Mouse (Mus musculus): Measurements from ENCODE around the gene Vamp9.

The Vamp9 gene

GRCm38 (mm10) chr5:99941776-99942502 lies 35.9 kb downstream of the Vamp9 start:
- DNase-seq (ENCODE audit: low read depth, low spot score): no peak

DNA sequence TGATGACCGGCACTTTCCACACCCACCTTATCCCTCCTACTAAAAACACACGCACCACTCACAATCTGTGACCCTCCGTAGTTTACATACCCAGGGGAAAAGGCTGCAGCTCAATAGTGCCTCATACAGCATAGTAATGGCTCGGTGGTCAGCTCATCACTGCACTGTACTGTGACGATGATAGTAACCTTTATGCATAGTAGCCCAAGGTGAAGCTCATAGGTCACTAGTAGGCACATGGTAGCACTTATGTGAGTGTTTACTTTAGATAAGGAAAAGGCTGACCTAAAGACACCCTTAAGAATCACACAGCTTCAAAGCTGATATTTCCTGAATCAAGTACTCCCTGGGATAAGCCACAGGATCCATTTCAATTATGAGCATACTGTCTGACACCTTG lies 46.5 kb downstream of the Vamp9 start:
- no peak for DNase-seq (ENCODE audit: low read depth, low spot score)

- DNase-seq (ENCODE audit: low read depth, low spot score): no peak
These were observed 47.8 kb downstream of the Vamp9 start for GRCm38 (mm10) chr5:99953883-99954282.

DNA sequence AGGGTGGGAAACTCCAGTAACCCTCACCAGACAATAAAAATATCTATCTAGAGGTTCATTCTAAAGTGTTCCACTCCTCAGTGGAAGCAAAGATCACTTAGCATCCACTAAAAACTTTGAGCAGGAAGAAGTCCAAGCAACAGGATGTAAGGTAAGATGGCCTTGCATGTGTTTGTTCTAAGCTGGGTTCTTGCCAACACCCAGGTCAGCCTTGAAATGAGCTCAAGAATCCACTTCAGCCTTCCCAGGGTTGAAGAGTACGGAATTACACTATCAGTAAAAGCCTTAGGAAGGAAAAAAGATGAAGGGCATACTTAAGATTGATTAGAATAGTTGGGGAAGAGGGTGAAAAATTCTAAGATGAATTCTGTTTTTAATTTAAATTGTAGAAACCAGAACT lies 52.6 kb downstream of the Vamp9 start:
- no peak for DNase-seq (ENCODE audit: low read depth, low spot score)

DNA sequence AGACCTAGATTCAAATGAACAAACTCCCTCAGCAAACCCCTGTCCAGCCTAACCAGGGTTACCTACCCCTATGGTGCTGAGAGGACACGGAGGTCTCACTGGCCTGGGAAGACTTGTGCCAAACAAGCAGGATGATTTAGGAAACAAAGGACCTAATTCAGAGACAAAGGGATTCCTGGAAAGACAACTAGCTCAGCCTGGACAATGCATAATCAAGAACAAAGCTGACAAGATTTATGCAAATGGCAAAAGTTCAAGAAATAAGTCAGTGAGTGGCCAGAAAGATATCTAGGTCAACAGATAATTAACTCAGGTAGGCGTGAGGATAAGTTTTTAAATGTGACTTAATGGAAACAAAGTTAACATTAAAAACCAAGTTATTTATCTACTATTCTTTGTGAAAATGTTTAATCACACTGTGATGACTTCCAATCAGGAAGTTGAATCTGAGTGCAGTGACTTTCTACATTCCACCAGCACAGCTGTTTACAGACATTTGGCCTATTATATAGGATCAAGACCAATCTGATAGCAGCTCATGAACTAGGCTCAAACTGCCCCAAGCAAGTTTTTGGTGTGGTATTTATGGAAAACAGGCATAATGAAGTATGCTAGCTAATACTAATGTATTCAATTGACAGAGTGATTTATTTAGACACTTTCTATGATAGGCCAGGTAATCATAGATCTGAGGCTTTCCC lies 53.3 kb downstream of the Vamp9 start:
- no peak for DNase-seq (ENCODE audit: low read depth, low spot score)

- DNase-seq (ENCODE audit: low read depth, low spot score): no peak
These were observed 53.9 kb downstream of the Vamp9 start for GRCm38 (mm10) chr5:99959960-99960359.

- no peak for DNase-seq (ENCODE audit: low read depth, low spot score)
These were observed 67.9 kb downstream of the Vamp9 start for GRCm38 (mm10) chr5:99973941-99974340.

- DNase-seq (ENCODE audit: low read depth, low spot score): no peak
These were observed 69.0 kb downstream of the Vamp9 start for GRCm38 (mm10) chr5:99975061-99975460.

DNA sequence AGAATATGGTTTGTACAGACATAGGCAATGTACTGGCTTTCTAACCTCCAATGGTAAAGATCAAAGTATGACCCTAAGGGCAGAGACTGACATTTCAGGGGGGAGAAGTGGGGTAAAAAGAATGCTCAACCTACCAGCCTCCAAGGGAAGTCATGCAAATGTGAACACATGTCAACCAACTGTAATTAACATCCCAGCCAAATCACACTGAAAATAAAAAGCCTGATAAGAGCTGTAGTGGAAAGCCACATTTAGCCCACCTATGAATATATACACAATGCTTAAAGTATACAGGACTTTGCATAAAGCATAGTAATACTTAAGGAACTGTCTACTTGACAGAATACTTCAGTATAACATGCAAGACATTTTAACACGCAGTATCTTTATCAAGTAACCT lies 69.7 kb downstream of the Vamp9 start:
- no peak for DNase-seq (ENCODE audit: low read depth, low spot score)

DNA sequence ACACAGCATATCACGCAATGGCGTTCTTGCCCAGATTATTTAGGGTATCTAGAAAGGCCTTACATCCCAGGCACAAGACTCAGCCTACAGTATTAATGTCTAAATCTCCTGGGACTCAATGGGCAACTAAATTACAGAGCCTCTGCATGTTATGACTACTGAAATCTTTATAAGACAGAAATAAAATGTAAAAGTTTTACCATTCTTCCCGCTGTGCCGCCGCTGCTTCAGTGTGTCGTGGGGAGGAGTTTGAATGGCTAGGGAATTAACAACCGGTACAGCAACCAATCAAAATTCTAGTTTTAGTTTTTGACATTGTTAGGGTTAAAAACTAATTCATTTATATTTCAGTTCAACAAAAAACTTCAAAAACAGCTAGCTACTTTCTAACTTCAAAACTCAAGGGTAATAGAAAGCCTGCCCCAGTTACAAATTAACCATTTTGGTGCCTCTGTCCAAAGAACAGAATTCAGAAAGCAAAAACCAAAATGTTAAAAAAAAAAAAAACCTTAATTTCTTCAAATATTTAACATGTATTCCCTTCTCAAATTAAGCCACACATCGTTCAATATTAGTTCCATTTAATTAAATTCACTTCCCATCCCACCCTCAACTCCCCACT lies 70.4 kb downstream of the Vamp9 start:
- DNase-seq (ENCODE audit: low read depth, low spot score): no peak

GRCm38 (mm10) chr5:99977516-99978301 lies 71.7 kb downstream of the Vamp9 start:
- DNase-seq (ENCODE audit: low read depth, low spot score): no peak

DNA sequence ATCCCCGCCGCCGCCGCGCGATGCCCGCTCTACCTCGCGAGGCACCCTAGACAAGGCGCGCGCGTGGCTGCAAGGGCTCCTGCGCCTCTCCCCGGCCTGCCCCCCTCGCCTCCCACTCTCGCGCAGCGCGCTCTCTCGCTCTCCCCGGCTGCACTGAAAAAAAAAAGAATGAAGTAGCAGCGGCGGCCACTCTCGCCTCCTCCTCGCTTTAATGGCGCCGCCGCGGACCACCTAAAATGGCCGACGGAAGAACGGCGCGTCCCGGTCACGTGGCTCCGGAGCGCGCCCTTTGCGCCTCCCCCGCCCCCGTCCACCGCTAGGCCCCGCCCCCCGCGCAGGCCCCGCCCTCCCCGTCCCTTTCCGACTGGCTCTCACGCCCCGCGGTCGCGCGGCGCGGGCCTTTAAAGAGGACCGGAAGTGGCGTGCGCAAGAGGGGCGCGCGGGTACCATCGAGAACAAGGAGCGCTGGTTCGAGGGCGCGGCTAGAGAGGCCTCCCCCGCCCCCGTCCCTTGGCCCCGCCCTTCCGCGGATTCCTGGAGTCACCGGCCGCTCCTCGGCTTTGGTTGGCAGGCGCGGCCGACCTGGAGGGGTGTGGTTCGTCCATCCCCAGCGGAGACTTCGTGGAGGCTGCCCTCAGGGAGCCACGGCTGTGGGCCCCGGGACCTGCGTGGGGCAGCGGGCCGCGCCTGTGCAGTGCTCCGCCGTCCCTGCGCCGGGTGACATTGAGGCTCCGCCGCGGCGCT lies 72.8 kb downstream of the Vamp9 start, which contains the start of the genes Hnrnpd and 4930524J08Rik:
Gene Hnrnpd (minus strand): TSS at position 240 of the 744 bp plus-strand sequence.
Gene 4930524J08Rik (plus strand): TSS at position 363 of the 744 bp plus-strand sequence.
- peak; percentile 94 for DNase-seq (ENCODE audit: low read depth, low spot score)

- no peak for DNase-seq (ENCODE audit: low read depth, low spot score)
These were observed 77.5 kb downstream of the Vamp9 start for GRCm38 (mm10) chr5:99983452-99984061.

DNA sequence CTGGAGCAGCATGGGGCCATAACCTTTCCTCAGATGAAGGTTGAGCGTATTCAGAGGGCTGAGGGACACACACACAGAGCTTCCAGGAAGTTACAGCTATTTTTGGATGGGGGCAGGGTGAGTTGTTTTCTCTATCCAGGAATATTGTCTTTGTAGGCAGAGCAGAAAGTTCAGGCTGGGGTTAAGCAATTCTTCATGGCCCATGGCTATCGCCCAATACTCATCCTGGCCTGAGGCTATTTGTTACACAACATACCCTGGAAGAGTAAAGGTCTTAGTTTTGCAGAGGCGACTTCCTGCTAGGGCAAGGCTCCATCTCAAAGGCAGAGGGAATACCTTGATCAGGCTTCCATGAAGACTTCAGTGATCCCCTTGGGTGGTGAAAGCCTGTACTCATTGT lies 88.1 kb downstream of the Vamp9 start:
- DNase-seq (ENCODE audit: low read depth, low spot score): no peak

DNA sequence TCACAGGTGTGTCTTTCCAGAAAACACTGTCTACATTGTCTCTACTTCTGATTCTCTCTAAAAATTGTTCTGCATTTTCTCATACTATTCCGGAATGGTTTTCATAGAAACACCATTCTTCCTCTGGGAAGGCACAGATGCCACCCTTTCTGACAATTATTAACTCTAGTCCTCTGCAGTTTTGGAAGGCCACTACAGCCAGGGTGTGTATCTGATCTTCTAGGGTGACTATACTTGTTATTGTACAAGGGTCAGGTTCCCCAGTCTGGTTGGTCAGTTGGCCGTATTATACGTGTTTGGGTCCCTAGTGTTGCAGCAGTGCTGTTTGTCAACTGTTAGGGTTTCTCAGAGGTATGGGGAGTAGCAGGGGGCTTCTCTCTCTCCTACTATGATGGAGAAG lies 88.6 kb downstream of the Vamp9 start:
- DNase-seq (ENCODE audit: low read depth, low spot score): no peak

DNA sequence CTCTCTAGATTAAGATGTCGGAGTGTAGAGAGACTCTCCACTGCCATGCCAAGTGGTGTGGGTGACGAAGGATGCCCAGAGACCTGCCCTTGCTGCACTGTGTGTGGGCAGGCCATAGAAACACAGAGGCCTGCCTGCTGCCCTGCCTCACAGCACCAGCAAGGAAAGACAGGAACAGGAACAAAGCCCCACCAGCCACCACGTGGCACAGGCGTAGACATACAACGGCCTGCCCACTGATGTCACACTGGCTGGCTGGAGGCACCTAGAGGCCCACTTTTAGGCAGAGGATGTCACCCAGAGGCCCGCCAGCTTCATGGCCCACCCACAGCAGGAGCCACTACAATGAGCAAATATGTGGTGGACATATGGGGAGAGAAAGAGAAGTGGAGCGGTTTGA lies 94.0 kb downstream of the Vamp9 start:
- no peak for DNase-seq (ENCODE audit: low read depth, low spot score)

GRCm38 (mm10) chr5:100000500-100000899 lies 94.4 kb downstream of the Vamp9 start:
- DNase-seq (ENCODE audit: low read depth, low spot score): no peak
